Mouse (Mus musculus): ENCODE results near the gene Snx29.

- TF ChIP-seq CTCF (IDR thresholded peaks at IDR 0.05; ENCODE audit: low read depth, low read length) (no peak), POLR2A (IDR thresholded peaks at IDR 0.05; ENCODE audit: extremely low read depth, insufficient read depth, low read length) (no peak)
These were observed 100.3 kb downstream of the Snx29 start for GRCm38 (mm10) chr16:11422889-11423610.
